Mouse (Mus musculus): ENCODE data around the gene Zfp184. TPM values are rescaled to one million over a fixed set of nuclear protein-coding genes. Genes with fewer than 3 reads are reported as not detected.

Gene Zfp184
- polyA plus RNA-seq, 1 experiment from 2014 or later, result 12.5 TPM

DNA sequence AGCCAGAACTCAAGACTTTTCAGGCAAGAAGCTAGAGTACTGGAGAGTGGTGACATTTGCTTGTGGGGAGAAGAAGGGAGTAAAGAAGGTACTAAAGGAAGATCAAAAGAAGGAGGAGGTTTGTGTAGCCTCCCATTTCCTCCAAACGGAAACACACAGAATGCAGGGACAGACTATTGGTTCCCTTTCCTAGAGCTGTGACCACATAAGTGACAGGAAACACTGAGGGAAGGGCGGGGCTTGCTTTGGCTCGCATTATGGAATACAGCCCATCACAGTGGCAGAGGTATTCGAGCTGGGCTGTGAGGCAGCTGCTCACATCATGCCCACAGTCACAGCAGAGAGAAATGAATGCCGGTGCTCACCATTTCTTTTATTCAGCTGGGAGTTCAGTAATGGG, 56.9 kb downstream of the Zfp184 start:
- no peak overlapping the region for H3K4me3 ChIP-seq (ENCODE audit: low read length)
- H3K4me1 ChIP-seq (replicated peaks; ENCODE audit: control insufficient read depth, insufficient read depth, low read length), result peaks cover 13% of the 10 kb centered on the region
- H3K27me3 ChIP-seq (ENCODE audit: control insufficient read depth, insufficient read depth, low read depth, low read length), result peaks cover 69% of the 10 kb centered on the region
- no peaks in the 10 kb centered on the region for H3K36me3 ChIP-seq (ENCODE audit: control insufficient read depth, insufficient read depth, low read length)
- WGBS, result 13% methylated on average over 5 of the region's 5 CpGs
- no peak overlapping the region for H3K27ac ChIP-seq (ENCODE audit: low read length)
- no peak for ATAC-seq (ENCODE audit: low read depth)
- H3K4me2 ChIP-seq (ENCODE audit: low read depth, low read length), result 0 out of 2 replicates have a peak overlapping the region, but pooled peaks have one; percentile 18
- no peak overlapping the region for H3K9ac ChIP-seq (ENCODE audit: low read length)
- H3K9me3 ChIP-seq (ENCODE audit: control insufficient read depth, low read length), result no peaks in the 10 kb centered on the region

DNA sequence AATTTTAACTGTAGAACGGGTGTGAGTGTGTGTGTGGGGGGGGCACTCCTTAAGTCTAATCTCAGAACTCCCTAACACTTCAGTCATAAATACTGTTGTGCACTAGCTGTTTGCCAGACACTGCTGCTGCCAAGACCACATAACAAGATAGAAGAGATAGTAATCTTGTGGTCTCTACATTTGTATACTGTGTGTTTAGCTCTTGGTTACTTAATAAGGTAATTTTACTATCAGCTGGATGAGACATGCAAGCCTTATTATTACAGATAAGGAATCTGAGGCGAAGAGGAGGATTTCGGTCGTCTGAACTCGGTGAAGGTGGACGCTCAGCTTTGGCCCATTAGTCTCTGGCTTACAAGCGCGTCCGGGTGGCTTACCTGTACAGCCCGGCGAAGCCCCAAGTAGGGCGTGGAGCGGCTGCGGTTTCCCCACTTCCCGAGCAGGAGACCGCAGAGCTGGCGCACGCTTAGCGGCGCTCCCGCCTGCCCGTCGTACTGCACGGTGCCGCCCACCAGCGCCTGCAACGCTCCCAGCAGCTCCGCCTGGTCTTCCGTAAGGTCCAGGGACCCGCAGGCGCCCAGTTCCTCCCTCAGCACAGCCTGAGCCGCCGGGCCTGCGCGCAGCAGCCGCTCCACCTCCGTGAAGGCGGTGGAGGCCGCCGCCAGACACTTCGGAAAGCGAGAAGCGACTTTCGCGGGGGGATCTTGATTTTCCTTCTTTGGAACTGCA, 60.9 kb downstream of the Zfp184 start:
- ATAC-seq (ENCODE audit: low read depth), result peak; percentile 92
- Histone ChIP-seq H3K27ac (ENCODE audit: low read length) (peak overlapping the region; percentile 46), H3K4me3 (ENCODE audit: low read length) (peak overlapping the region; percentile 70), H3K9me3 (ENCODE audit: control insufficient read depth, low read length) (no peaks in the 10 kb centered on the region), H3K4me1 (replicated peaks; ENCODE audit: control insufficient read depth, insufficient read depth, low read length) (peaks cover 15% of the 10 kb centered on the region), H3K4me2 (ENCODE audit: low read depth, low read length) (peak overlapping the region; percentile 99), H3K9ac (ENCODE audit: low read length) (peak overlapping the region; percentile 64), H3K36me3 (ENCODE audit: control insufficient read depth, insufficient read depth, low read length) (no peaks in the 10 kb centered on the region), H3K27me3 (ENCODE audit: control insufficient read depth, insufficient read depth, low read depth, low read length) (peaks cover 75% of the 10 kb centered on the region)
- under 1% methylated on average over 45 of the region's 45 CpGs for WGBS

- WGBS, result under 1% methylated on average over 38 of the region's 38 CpGs
- Histone ChIP-seq H3K27ac (ENCODE audit: low read length) (peak overlapping the region; percentile 46), H3K4me1 (replicated peaks; ENCODE audit: control insufficient read depth, insufficient read depth, low read length) (peaks cover 15% of the 10 kb centered on the region), H3K27me3 (ENCODE audit: control insufficient read depth, insufficient read depth, low read depth, low read length) (peaks cover 70% of the 10 kb centered on the region), H3K4me2 (ENCODE audit: low read depth, low read length) (peak overlapping the region; percentile 99), H3K9me3 (ENCODE audit: control insufficient read depth, low read length) (no peaks in the 10 kb centered on the region), H3K36me3 (ENCODE audit: control insufficient read depth, insufficient read depth, low read length) (no peaks in the 10 kb centered on the region), H3K4me3 (ENCODE audit: low read length) (peak overlapping the region; percentile 70), H3K9ac (ENCODE audit: low read length) (peak overlapping the region; percentile 64)
- peak; percentile 95 for ATAC-seq (ENCODE audit: low read depth)
These were observed 61.6 kb downstream of the Zfp184 start for GRCm38 (mm10) chr13:22006334-22007120.

DNA sequence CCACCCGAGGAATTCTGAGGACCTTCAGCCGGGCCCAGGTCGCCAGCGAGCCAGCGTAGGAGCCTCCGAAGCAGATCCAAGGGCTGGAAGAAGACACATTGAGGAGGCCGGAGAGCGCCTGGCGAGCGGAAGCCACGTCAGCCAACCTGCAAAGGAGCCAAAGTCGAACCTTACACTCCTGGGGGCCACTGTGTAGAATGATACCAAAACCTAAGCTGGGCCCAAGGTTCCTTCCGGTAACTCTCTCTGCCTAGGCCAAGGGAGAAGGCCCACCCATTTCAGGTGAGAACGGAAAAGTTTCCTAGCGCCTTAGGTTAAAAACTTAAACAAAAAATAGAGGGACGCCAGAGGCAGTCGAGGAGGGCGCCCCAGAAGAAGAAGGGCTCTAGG, 62.2 kb downstream of the Zfp184 start:
- 3% methylated on average over 18 of the region's 18 CpGs for WGBS
- Histone ChIP-seq H3K4me1 (replicated peaks; ENCODE audit: control insufficient read depth, insufficient read depth, low read length) (peaks cover 15% of the 10 kb centered on the region), H3K27ac (ENCODE audit: low read length) (no peak overlapping the region), H3K4me3 (ENCODE audit: low read length) (peak overlapping the region; percentile 70), H3K9ac (ENCODE audit: low read length) (peak overlapping the region; percentile 60), H3K27me3 (ENCODE audit: control insufficient read depth, insufficient read depth, low read depth, low read length) (peaks cover 72% of the 10 kb centered on the region), H3K4me2 (ENCODE audit: low read depth, low read length) (peak overlapping the region; percentile 99), H3K9me3 (ENCODE audit: control insufficient read depth, low read length) (no peaks in the 10 kb centered on the region), H3K36me3 (ENCODE audit: control insufficient read depth, insufficient read depth, low read length) (no peaks in the 10 kb centered on the region)
- ATAC-seq (ENCODE audit: low read depth), result no peak

DNA sequence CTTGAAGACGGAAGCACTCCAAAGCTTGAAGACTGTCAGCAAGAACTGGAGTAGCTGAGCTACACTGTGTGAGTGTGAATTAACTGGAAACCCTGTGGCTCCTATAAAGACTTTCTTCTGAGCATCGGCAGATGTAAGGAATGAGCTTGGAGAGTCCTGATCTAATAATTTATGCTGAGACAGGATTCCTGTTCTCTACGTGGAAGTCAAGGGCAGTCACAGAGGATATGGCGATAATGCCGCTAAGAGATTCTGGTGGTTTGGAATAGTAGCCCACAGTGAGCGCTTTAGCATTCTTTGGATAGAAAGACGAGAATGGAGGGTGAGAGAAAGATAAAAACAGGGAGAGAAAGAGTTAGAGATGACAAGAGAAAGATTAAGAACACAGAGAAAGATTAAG, 63.0 kb downstream of the Zfp184 start:
- Histone ChIP-seq H3K9me3 (ENCODE audit: control insufficient read depth, low read length) (no peaks in the 10 kb centered on the region), H3K4me1 (replicated peaks; ENCODE audit: control insufficient read depth, insufficient read depth, low read length) (peaks cover 15% of the 10 kb centered on the region), H3K27me3 (ENCODE audit: control insufficient read depth, insufficient read depth, low read depth, low read length) (peaks cover 76% of the 10 kb centered on the region), H3K27ac (ENCODE audit: low read length) (no peak overlapping the region), H3K36me3 (ENCODE audit: control insufficient read depth, insufficient read depth, low read length) (no peaks in the 10 kb centered on the region), H3K4me3 (ENCODE audit: low read length) (no peak overlapping the region), H3K4me2 (ENCODE audit: low read depth, low read length) (no peak overlapping the region), H3K9ac (ENCODE audit: low read length) (no peak overlapping the region)
- no peak for ATAC-seq (ENCODE audit: low read depth)
- 47% methylated on average over 7 of the region's 7 CpGs for WGBS

GRCm38 (mm10) chr13:22008707-22009106, 63.8 kb downstream of the Zfp184 start:
- WGBS, result 73% methylated on average over 3 of the region's 3 CpGs
- peaks cover 16% of the 10 kb centered on the region for H3K4me1 ChIP-seq (replicated peaks; ENCODE audit: control insufficient read depth, insufficient read depth, low read length)

DNA sequence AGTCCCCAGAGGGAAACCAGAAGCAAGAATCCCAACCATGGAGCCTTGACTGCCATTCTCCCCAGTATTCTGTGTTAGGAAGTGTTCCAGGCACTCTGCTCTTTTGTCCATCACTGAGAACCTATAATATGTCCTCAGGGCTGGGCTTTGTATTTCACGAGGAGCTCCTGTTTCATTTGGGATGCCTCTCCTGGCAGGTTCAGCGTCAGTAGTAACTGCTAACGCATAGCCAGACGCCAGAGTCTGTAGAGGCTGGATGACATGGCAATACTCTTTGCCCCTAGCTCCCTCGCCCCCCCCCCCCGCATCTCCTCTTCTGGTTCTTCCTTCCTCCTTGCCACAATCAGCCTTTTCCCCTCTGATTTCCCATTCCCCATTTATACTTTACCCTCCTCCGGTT, 64.7 kb downstream of the Zfp184 start, which contains the start of gene Prss16:
Prss16 (minus strand) TSS at position 101 of the 400 bp plus-strand sequence.
- Histone ChIP-seq H3K4me2 (ENCODE audit: low read depth, low read length) (no peak within 1 kb of the TSS), H3K4me1 (replicated peaks; ENCODE audit: control insufficient read depth, insufficient read depth, low read length) (peaks cover 23% of the 10 kb centered on the region), H3K4me3 (ENCODE audit: low read length) (no peak within 1 kb of the TSS), H3K27me3 (ENCODE audit: control insufficient read depth, insufficient read depth, low read depth, low read length) (peaks cover 73% of the 10 kb centered on the region), H3K27ac (ENCODE audit: low read length) (no peak within 1 kb of the TSS), H3K36me3 (ENCODE audit: control insufficient read depth, insufficient read depth, low read length) (no peaks in the 10 kb centered on the region), H3K9me3 (ENCODE audit: control insufficient read depth, low read length) (no peaks in the 10 kb centered on the region), H3K9ac (ENCODE audit: low read length) (no peak within 1 kb of the TSS)
- ATAC-seq (ENCODE audit: low read depth), result no peak
- 35% methylated on average over 7 of the region's 7 CpGs for WGBS

More at GRCm38 (mm10) chr13:22008707-22009106, 63.8 kb downstream of the Zfp184 start:
- H3K4me3 ChIP-seq (ENCODE audit: low read length), result no peak overlapping the region
- no peak overlapping the region for H3K9ac ChIP-seq (ENCODE audit: low read length)
- no peak for ATAC-seq (ENCODE audit: low read depth)
- peaks cover 74% of the 10 kb centered on the region for H3K27me3 ChIP-seq (ENCODE audit: control insufficient read depth, insufficient read depth, low read depth, low read length)
- H3K9me3 ChIP-seq (ENCODE audit: control insufficient read depth, low read length), result no peaks in the 10 kb centered on the region
- no peaks in the 10 kb centered on the region for H3K36me3 ChIP-seq (ENCODE audit: control insufficient read depth, insufficient read depth, low read length)
- H3K4me2 ChIP-seq (ENCODE audit: low read depth, low read length), result no peak overlapping the region
- H3K27ac ChIP-seq (ENCODE audit: low read length), result no peak overlapping the region

MicroRNAs encoded within 50 kb of the gene (microRNA counts, 519-probe panel; counts per million panel counts)
- 3,727 counts per million, percentile 76 among the panel's probes with 10 or more counts for microRNA mmu-miR-1983

Small RNA genes lying within 50 kb of the gene (microRNA-seq; reads per million reads assigned to microRNA genes)
- gene Gm44456 (1.2 reads per million), gene Mir1983 (940 reads per million, percentile 74 among the genes with 10 or more reads in this experiment)

Other genes with a start within 250 kb of the Zfp184 start
- not detected in 2 replicates for gene Olfr1359, start 247.0 kb upstream of the Zfp184 start, polyA plus RNA-seq (2015; fragmentation: Nextera tagmentation; extraction: Ambion mirVana)
- 3.4 and 4.5 TPM in 2 replicates for gene Hist1h2bl, start 229.0 kb upstream of the Zfp184 start, polyA plus RNA-seq (2015; fragmentation: Nextera tagmentation; extraction: Ambion mirVana)
- 33.0 and 45.8 TPM in 2 replicates for gene Hist1h2ai, start 228.7 kb upstream of the Zfp184 start, polyA plus RNA-seq (2015; fragmentation: Nextera tagmentation; extraction: Ambion mirVana)
- gene Hist1h3h, start 227.4 kb upstream of the Zfp184 start, polyA plus RNA-seq (2015; fragmentation: Nextera tagmentation; extraction: Ambion mirVana), result 13.5 and 20.4 TPM in 2 replicates
- 4.9 and 5.8 TPM in 2 replicates for gene Hist1h2bm, start 223.1 kb upstream of the Zfp184 start, polyA plus RNA-seq (2015; fragmentation: Nextera tagmentation; extraction: Ambion mirVana)
- gene Hist1h4j, start 210.0 kb upstream of the Zfp184 start, polyA plus RNA-seq (2015; fragmentation: Nextera tagmentation; extraction: Ambion mirVana), result 1.3 and 1.4 TPM in 2 replicates
- 2.0 and 5.4 TPM in 2 replicates for gene Hist1h4k, start 194.6 kb upstream of the Zfp184 start, polyA plus RNA-seq (2015; fragmentation: Nextera tagmentation; extraction: Ambion mirVana)
- gene Hist1h2ak, start 191.3 kb upstream of the Zfp184 start, polyA plus RNA-seq (2015; fragmentation: Nextera tagmentation; extraction: Ambion mirVana), result 31.5 and 35.8 TPM in 2 replicates
- gene Hist1h2bn, start 191.0 kb upstream of the Zfp184 start, polyA plus RNA-seq (2015; fragmentation: Nextera tagmentation; extraction: Ambion mirVana), result 5.8 and 7.8 TPM in 2 replicates
- 23.4 and 24.2 TPM in 2 replicates for gene Hist1h1b, start 164.5 kb upstream of the Zfp184 start, polyA plus RNA-seq (2015; fragmentation: Nextera tagmentation; extraction: Ambion mirVana)
- 103 and 124 TPM in 2 replicates for gene Hist1h3i, start 161.7 kb upstream of the Zfp184 start, polyA plus RNA-seq (2015; fragmentation: Nextera tagmentation; extraction: Ambion mirVana)
- 1.8 and 5.1 TPM in 2 replicates for gene Hist1h2an, start 157.9 kb upstream of the Zfp184 start, polyA plus RNA-seq (2015; fragmentation: Nextera tagmentation; extraction: Ambion mirVana)
- 1.0 and 1.2 TPM in 2 replicates for gene Hist1h2bp, start 157.6 kb upstream of the Zfp184 start, polyA plus RNA-seq (2015; fragmentation: Nextera tagmentation; extraction: Ambion mirVana)
- 24.2 and 25.0 TPM in 2 replicates for gene Hist1h2bq, start 134.9 kb upstream of the Zfp184 start, polyA plus RNA-seq (2015; fragmentation: Nextera tagmentation; extraction: Ambion mirVana)
- 3.4 TPM in 1 of 2 replicates, not detected in the other for gene Hist1h2ao, start 134.6 kb upstream of the Zfp184 start, polyA plus RNA-seq (2015; fragmentation: Nextera tagmentation; extraction: Ambion mirVana)
- gene Hist1h4m, start 133.3 kb upstream of the Zfp184 start, polyA plus RNA-seq (2015; fragmentation: Nextera tagmentation; extraction: Ambion mirVana), result not detected in 2 replicates
- gene Hist1h4n, start 112.9 kb upstream of the Zfp184 start, polyA plus RNA-seq (2015; fragmentation: Nextera tagmentation; extraction: Ambion mirVana), result 19.0 and 22.4 TPM in 2 replicates
- 3,144 and 3,910 TPM in 2 replicates for gene Hist1h2ap, start 111.6 kb upstream of the Zfp184 start, polyA plus RNA-seq (2015; fragmentation: Nextera tagmentation; extraction: Ambion mirVana)
- gene Hist1h2br, start 111.4 kb upstream of the Zfp184 start, polyA plus RNA-seq (2015; fragmentation: Nextera tagmentation; extraction: Ambion mirVana), result 26.3 and 29.0 TPM in 2 replicates
- gene Pom121l2, start 36.1 kb downstream of the Zfp184 start, polyA plus RNA-seq (2015; fragmentation: Nextera tagmentation; extraction: Ambion mirVana), result 0.16 and 0.18 TPM in 2 replicates
- gene Prss16, start 64.6 kb downstream of the Zfp184 start, polyA plus RNA-seq (2015; fragmentation: Nextera tagmentation; extraction: Ambion mirVana), result 10.0 and 26.0 TPM in 2 replicates
- gene Hist1h2ah, start 90.5 kb downstream of the Zfp184 start, polyA plus RNA-seq (2015; fragmentation: Nextera tagmentation; extraction: Ambion mirVana), result 2.3 and 15.3 TPM in 2 replicates
- gene Hist1h2bk, start 90.8 kb downstream of the Zfp184 start, polyA plus RNA-seq (2015; fragmentation: Nextera tagmentation; extraction: Ambion mirVana), result 6.6 and 7.3 TPM in 2 replicates
- 23.6 and 24.3 TPM in 2 replicates for gene Hist1h4i, start 96.3 kb downstream of the Zfp184 start, polyA plus RNA-seq (2015; fragmentation: Nextera tagmentation; extraction: Ambion mirVana)
- gene Hist1h2ag, start 97.8 kb downstream of the Zfp184 start, polyA plus RNA-seq (2015; fragmentation: Nextera tagmentation; extraction: Ambion mirVana), result 36.8 and 53.7 TPM in 2 replicates
- 12.9 and 16.4 TPM in 2 replicates for gene Hist1h2bj, start 98.1 kb downstream of the Zfp184 start, polyA plus RNA-seq (2015; fragmentation: Nextera tagmentation; extraction: Ambion mirVana)
- gene Vmn1r188, start 139.3 kb downstream of the Zfp184 start, polyA plus RNA-seq (2015; fragmentation: Nextera tagmentation; extraction: Ambion mirVana), result not detected in 2 replicates
- not detected in 2 replicates for gene Vmn1r189, start 160.7 kb downstream of the Zfp184 start, polyA plus RNA-seq (2015; fragmentation: Nextera tagmentation; extraction: Ambion mirVana)
- not detected in 2 replicates for gene Vmn1r191, start 238.9 kb downstream of the Zfp184 start, polyA plus RNA-seq (2015; fragmentation: Nextera tagmentation; extraction: Ambion mirVana)
- gene Vmn1r192, start 246.0 kb downstream of the Zfp184 start, polyA plus RNA-seq (2015; fragmentation: Nextera tagmentation; extraction: Ambion mirVana), result not detected in 2 replicates